ENCODE assay signal across 17 mouse cellular contexts in the genomic region with DNA sequence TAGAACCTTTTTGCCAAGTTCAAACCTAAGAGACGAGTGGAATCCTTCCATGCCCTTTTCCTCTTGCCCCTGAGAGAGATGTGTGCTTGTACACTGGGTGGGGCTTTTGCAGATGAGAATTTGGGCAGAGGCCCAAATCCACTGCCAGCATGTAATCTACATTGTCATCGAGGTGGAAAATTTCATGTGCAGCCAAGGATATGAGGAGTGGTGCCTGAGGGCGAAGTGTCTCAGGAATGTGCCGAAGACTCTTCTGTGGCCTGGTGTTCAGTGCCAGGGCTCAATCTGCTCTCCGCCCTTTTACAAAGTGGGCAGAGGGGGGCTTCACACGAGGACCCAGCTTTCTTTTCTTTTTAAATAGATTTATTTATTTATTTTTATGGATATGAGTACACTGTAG. TPM values are rescaled to one million over a fixed set of nuclear protein-coding genes. Genes with fewer than 3 reads are reported as not detected.
A peak's percentile ranks its signal among the peaks of the same experiment; 100 is the strongest.
DNase-seq lines count a peak whose midpoint lies in the region; ATAC-seq lines count a peak whose summit lies in the region.
"Had no signal": no experiment of that assay in that cellular context is flagged by ENCODE, and none has a peak within 500 bp of the region (broad histone marks: within the 10 kb centered on the region; RNA-seq: fewer than 3 reads in every experiment).

No protein-coding gene starts in this region.

- no peak overlapping the region for H3K4me3 ChIP-seq in forebrain, embryonic 14.5 days (ENCODE audit: low read depth, low read length)
- no peak overlapping the region for H3K4me3 ChIP-seq in forebrain, embryonic 12.5 days (replicated peaks)
- H3K4me3 ChIP-seq in kidney, embryonic 15.5 days (replicated peaks) = no peak overlapping the region
- H3K4me3 ChIP-seq: heart, adult 2 months; midbrain, embryonic 13.5 days; neural tube, embryonic 13.5 days had no signal

- no peaks in the 10 kb centered on the region for H3K4me1 ChIP-seq in forebrain, embryonic 14.5 days (ENCODE audit: control insufficient read depth, insufficient read depth, low read length)
- no peaks in the 10 kb centered on the region for H3K4me1 ChIP-seq in forebrain, embryonic 12.5 days
- peaks cover 8% of the 10 kb centered on the region; the same call in 1 of the 2 replicates for H3K4me1 ChIP-seq in kidney, embryonic 15.5 days
- H3K4me1 ChIP-seq: midbrain, embryonic 13.5 days had no signal

- H3K4me2 ChIP-seq in forebrain, embryonic 14.5 days (ENCODE audit: low read length) = no peak overlapping the region
- H3K4me2 ChIP-seq in forebrain, embryonic 12.5 days = no peak overlapping the region
- H3K4me2 ChIP-seq in kidney, embryonic 15.5 days = no peak overlapping the region
- H3K4me2 ChIP-seq: midbrain, embryonic 13.5 days; neural tube, embryonic 13.5 days had no signal

- no peak overlapping the region for H3K9ac ChIP-seq in forebrain, embryonic 14.5 days (ENCODE audit: low read length)
- H3K9ac ChIP-seq in forebrain, embryonic 12.5 days = no peak overlapping the region
- no peak overlapping the region for H3K9ac ChIP-seq in kidney, embryonic 15.5 days
- H3K9ac ChIP-seq: midbrain, embryonic 13.5 days; neural tube, embryonic 13.5 days had no signal

- WGBS in forebrain, embryonic 14.5 days = 53% methylated on average over 6 of the region's 6 CpGs
- WGBS in forebrain, embryonic 12.5 days = 85% methylated on average over 6 of the region's 6 CpGs
- 72% methylated on average over 6 of the region's 6 CpGs for WGBS in kidney, embryonic 15.5 days

- H3K27me3 ChIP-seq in forebrain, embryonic 14.5 days (replicated peaks; ENCODE audit: control insufficient read depth, insufficient read depth, low read length) = no peaks in the 10 kb centered on the region
- no peaks in the 10 kb centered on the region for H3K27me3 ChIP-seq in forebrain, embryonic 12.5 days
- H3K27me3 ChIP-seq in kidney, embryonic 15.5 days = no peaks in the 10 kb centered on the region
- H3K27me3 ChIP-seq: midbrain, embryonic 13.5 days; neural tube, embryonic 13.5 days had no signal

- H3K9me3 ChIP-seq in forebrain, embryonic 14.5 days (replicated peaks; ENCODE audit: control insufficient read depth, low read length) = no peaks in the 10 kb centered on the region
- no peaks in the 10 kb centered on the region for H3K9me3 ChIP-seq in forebrain, embryonic 12.5 days
- no peaks in the 10 kb centered on the region for H3K9me3 ChIP-seq in kidney, embryonic 15.5 days (replicated peaks)
- H3K9me3 ChIP-seq: midbrain, embryonic 13.5 days; neural tube, embryonic 13.5 days had no signal

- H3K27ac ChIP-seq in forebrain, embryonic 14.5 days (ENCODE audit: low read depth, low read length) = no peak overlapping the region
- H3K27ac ChIP-seq in forebrain, embryonic 12.5 days = no peak overlapping the region
- H3K27ac ChIP-seq in kidney, embryonic 15.5 days = no peak overlapping the region
- H3K27ac ChIP-seq: heart, adult 2 months; midbrain, embryonic 13.5 days had no signal

- no peak for ATAC-seq in forebrain, embryonic 14.5 days
- no peak for ATAC-seq in forebrain, embryonic 12.5 days (ENCODE audit: low FRiP score)
- no peak for ATAC-seq in kidney, embryonic 15.5 days (replicated peaks; ENCODE audit: low FRiP score)
- ATAC-seq: midbrain, embryonic 13.5 days had no signal

- 0 out of 2 replicates have a peak, but pooled peaks cover 2% of the 10 kb centered on the region for H3K36me3 ChIP-seq in forebrain, embryonic 14.5 days (ENCODE audit: control insufficient read depth, insufficient read depth, low read length)
- H3K36me3 ChIP-seq in forebrain, embryonic 12.5 days (replicated peaks) = no peaks in the 10 kb centered on the region
- 0 out of 2 replicates have a peak, but pooled peaks cover 10% of the 10 kb centered on the region for H3K36me3 ChIP-seq in kidney, embryonic 15.5 days
- H3K36me3 ChIP-seq: neural tube, embryonic 13.5 days had no signal

- DNase-seq in forebrain, embryonic 14.5 days (ENCODE audit: low spot score) = peak; percentile 33
- DNase-seq in kidney, postnatal 10 days = peak; percentile 40
- peak; percentile 64 for DNase-seq in NIH3T3 (ENCODE audit: low read depth)
- peak; percentile 62 for DNase-seq in lung, postnatal 10 days
- no peak for DNase-seq in gastrocnemius, postnatal 10 days
- DNase-seq in thymus, postnatal 25 days = no peak
- DNase-seq: cerebellum, adult 18-20 months; thymus, postnatal 14 days had no signal

RNA-seq across cellular contexts. Expression of gene Tm6sf1, which starts 15.8 kb away (rescaled TPM):
- 8.4 and 10.7 TPM in 2 replicates for polyA plus RNA-seq in forebrain, embryonic 14.5 days (2014; fragmentation: Nextera tagmentation; extraction: Ambion mirVana)
- polyA plus RNA-seq in forebrain, embryonic 12.5 days (2016; fragmentation: Nextera tagmentation; extraction: Ambion mirVana) = 8.5 and 9.6 TPM in 2 replicates
- polyA plus RNA-seq in kidney, embryonic 15.5 days (2015; fragmentation: Nextera tagmentation; extraction: Ambion mirVana) = 13.5 and 14.5 TPM in 2 replicates
- total RNA-seq in gastrocnemius, postnatal 10 days (2021) = 10 to 100 TPM; 53.0 to 54.2 TPM

RNA-seq across cellular contexts. Expression of gene Gm10160, which starts 19.0 kb away (rescaled TPM):
- polyA plus RNA-seq in forebrain, embryonic 14.5 days (2014; fragmentation: Nextera tagmentation; extraction: Ambion mirVana) = not detected in 2 replicates
- polyA plus RNA-seq in forebrain, embryonic 12.5 days (2016; fragmentation: Nextera tagmentation; extraction: Ambion mirVana) = not detected in 2 replicates
- polyA plus RNA-seq in kidney, embryonic 15.5 days (2015; fragmentation: Nextera tagmentation; extraction: Ambion mirVana) = not detected in 2 replicates
- total RNA-seq in gastrocnemius, postnatal 10 days (2021) = not detected
- total RNA-seq: heart, adult 2 months; layer of hippocampus, adult 8-10 months; left cerebral cortex, postnatal 25 days had no signal
- polyA plus RNA-seq: heart, adult 2 months; hindbrain, embryonic 11.5 days; liver, embryonic 16.5 days; midbrain, embryonic 13.5 days; neural tube, embryonic 13.5 days had no signal

RNA-seq across cellular contexts. Expression of gene Btbd1, which starts 45.4 kb away (rescaled TPM):
- 103 and 114 TPM in 2 replicates for polyA plus RNA-seq in forebrain, embryonic 14.5 days (2014; fragmentation: Nextera tagmentation; extraction: Ambion mirVana)
- 101 and 102 TPM in 2 replicates for polyA plus RNA-seq in forebrain, embryonic 12.5 days (2016; fragmentation: Nextera tagmentation; extraction: Ambion mirVana)
- 62.3 and 67.3 TPM in 2 replicates for polyA plus RNA-seq in kidney, embryonic 15.5 days (2015; fragmentation: Nextera tagmentation; extraction: Ambion mirVana)
- total RNA-seq in gastrocnemius, postnatal 10 days (2021) = 100 to 1,000 TPM; 214 to 229 TPM

RNA-seq across cellular contexts. Expression of gene Hdgfl3, which starts 59.6 kb away (rescaled TPM):
- 62.2 and 62.3 TPM in 2 replicates for polyA plus RNA-seq in forebrain, embryonic 14.5 days (2014; fragmentation: Nextera tagmentation; extraction: Ambion mirVana)
- 55.8 and 56.5 TPM in 2 replicates for polyA plus RNA-seq in forebrain, embryonic 12.5 days (2016; fragmentation: Nextera tagmentation; extraction: Ambion mirVana)
- 14.0 and 14.4 TPM in 2 replicates for polyA plus RNA-seq in kidney, embryonic 15.5 days (2015; fragmentation: Nextera tagmentation; extraction: Ambion mirVana)
- 1 to 10 TPM; 6.1 to 8.7 TPM for total RNA-seq in gastrocnemius, postnatal 10 days (2021)

Comparison
In these comparisons a context has a peak if more than half of its experiments do, and no peak if none do; other contexts are left out.
1. DNase-seq: peak in forebrain, embryonic 14.5 days (single experiment), kidney, postnatal 10 days (single experiment), NIH3T3 (single experiment) and lung, postnatal 10 days (single experiment); none in gastrocnemius, postnatal 10 days (single experiment) and thymus, postnatal 25 days (single experiment).